Mouse (Mus musculus): ENCODE measurements around the gene Lonrf3. TPM values are rescaled to one million over a fixed set of nuclear protein-coding genes. Genes with fewer than 3 reads are reported as not detected.

Lonrf3 gene
- polyA plus RNA-seq (2015; fragmentation: Nextera tagmentation; extraction: Ambion mirVana): 0.71 and 0.72 TPM in 2 replicates

DNA sequence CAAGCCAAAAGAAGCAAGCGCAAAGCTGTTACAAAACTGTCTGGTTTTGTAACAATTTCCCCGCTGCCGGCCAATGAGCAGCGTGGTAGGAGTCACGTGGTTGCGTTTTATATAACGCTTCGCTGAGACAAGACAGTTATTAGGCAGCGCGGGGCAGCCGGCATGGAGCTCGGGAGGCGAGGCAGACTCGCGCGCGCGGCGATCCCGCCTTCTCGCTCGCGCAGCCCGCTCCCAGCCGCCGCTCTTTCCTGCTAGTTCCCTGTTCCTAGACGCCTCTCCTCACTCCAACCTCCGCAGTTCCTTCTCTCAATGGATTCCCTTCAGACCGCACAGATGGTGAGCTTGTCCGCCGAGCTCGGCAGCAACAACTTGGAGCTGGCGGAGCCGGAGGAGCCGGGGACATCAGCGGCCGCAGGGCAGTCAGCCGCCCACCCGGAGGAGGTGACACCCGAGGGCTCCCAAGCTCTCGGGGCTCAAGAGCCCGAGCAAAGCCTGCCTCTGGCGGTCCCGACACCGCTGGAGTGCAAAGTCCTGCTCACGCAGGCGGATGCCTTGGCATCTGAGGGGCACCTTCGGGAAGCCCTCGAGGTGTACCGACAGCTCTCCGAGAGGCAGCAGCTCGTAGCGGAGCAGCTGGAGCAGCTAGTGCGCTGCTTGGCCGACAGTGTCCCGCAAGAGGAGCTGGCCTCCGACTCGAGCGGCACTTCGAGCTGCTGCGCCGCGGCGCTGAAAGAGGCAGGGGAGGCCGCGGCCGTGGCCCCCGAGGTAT is at the start of gene Lonrf3:
Lonrf3 (plus strand) TSS at position 83 of the 769 bp plus-strand sequence.
- Histone ChIP-seq H3K36me3 (no peaks in the 10 kb centered on the region), H3K9ac (0 out of 2 replicates have a peak within 1 kb of the TSS, but pooled peaks have one; percentile 12), H3K4me2 (replicated peaks) (peak within 1 kb of the TSS; percentile 79), H3K27me3 (peaks cover 14% of the 10 kb centered on the region), H3K9me3 (replicated peaks) (no peaks in the 10 kb centered on the region), H3K4me1 (no peaks in the 10 kb centered on the region), H3K4me3 (replicated peaks) (peak within 1 kb of the TSS; percentile 47), H3K27ac (replicated peaks) (no peak within 1 kb of the TSS)
- peak; percentile 72 for ATAC-seq (ENCODE audit: insufficient number of reproducible peaks, low FRiP score, low TSS enrichment, low read depth)
- 25% methylated on average over 68 of the region's 68 CpGs for WGBS

DNA sequence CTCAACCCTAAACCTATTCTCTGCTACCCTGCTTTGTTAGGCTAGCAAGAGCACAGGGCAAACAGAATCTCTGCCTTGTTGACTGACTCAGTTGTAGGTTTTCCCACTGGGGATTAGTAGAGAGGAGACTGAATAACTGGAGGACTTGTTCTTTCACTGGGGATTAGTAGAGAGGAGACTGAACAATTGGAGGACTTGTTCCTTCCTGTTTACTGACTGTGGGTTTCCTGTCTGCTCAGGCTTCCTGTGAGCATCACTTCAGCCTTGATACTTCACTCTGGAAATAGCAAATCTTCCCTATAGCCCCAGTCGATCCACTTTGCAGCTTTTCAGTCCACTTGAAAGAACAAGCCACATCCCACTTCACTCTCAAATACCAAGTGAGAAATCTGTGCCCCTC is 49.4 kb upstream of the Lonrf3 start:
- H3K27ac ChIP-seq (replicated peaks): no peak overlapping the region
- H3K4me3 ChIP-seq (replicated peaks): no peak overlapping the region
- H3K4me1 ChIP-seq: no peaks in the 10 kb centered on the region
- no peaks in the 10 kb centered on the region for H3K36me3 ChIP-seq
- H3K27me3 ChIP-seq: no peaks in the 10 kb centered on the region
- H3K9ac ChIP-seq: no peak overlapping the region
- ATAC-seq (ENCODE audit: insufficient number of reproducible peaks, low FRiP score, low TSS enrichment, low read depth): no peak
- WGBS: 50% methylated on average over 1 of the region's 1 CpGs
- H3K4me2 ChIP-seq (replicated peaks): no peak overlapping the region
- H3K9me3 ChIP-seq (replicated peaks): no peaks in the 10 kb centered on the region

- Histone ChIP-seq H3K27me3 (no peaks in the 10 kb centered on the region), H3K36me3 (no peaks in the 10 kb centered on the region), H3K9ac (no peak overlapping the region), H3K4me1 (no peaks in the 10 kb centered on the region), H3K9me3 (replicated peaks) (no peaks in the 10 kb centered on the region), H3K4me2 (replicated peaks) (no peak overlapping the region), H3K27ac (replicated peaks) (no peak overlapping the region), H3K4me3 (replicated peaks) (no peak overlapping the region)
- WGBS: 67% methylated on average over 3 of the region's 3 CpGs
- ATAC-seq (ENCODE audit: insufficient number of reproducible peaks, low FRiP score, low TSS enrichment, low read depth): no peak
Measured at GRCm38 (mm10) chrX:36311420-36311819, 16.7 kb upstream of the Lonrf3 start.

- no peak for ATAC-seq (ENCODE audit: insufficient number of reproducible peaks, low FRiP score, low TSS enrichment, low read depth)
- WGBS: 18% methylated on average over 20 of the region's 20 CpGs
- Histone ChIP-seq H3K9me3 (replicated peaks) (no peaks in the 10 kb centered on the region), H3K4me2 (replicated peaks) (peak overlapping the region; percentile 79), H3K9ac (no peak overlapping the region), H3K36me3 (no peaks in the 10 kb centered on the region), H3K27ac (replicated peaks) (no peak overlapping the region), H3K27me3 (peaks cover 14% of the 10 kb centered on the region), H3K4me1 (no peaks in the 10 kb centered on the region), H3K4me3 (replicated peaks) (peak overlapping the region; percentile 47)
Measured at GRCm38 (mm10) chrX:36327491-36328255, 480 bp upstream of the Lonrf3 start.

- H3K9ac ChIP-seq: no peak overlapping the region
- H3K4me1 ChIP-seq: no peaks in the 10 kb centered on the region
- no peaks in the 10 kb centered on the region for H3K9me3 ChIP-seq (replicated peaks)
- peaks cover 14% of the 10 kb centered on the region for H3K27me3 ChIP-seq
- H3K36me3 ChIP-seq: no peaks in the 10 kb centered on the region
- H3K4me3 ChIP-seq (replicated peaks): peak overlapping the region; percentile 47
- H3K27ac ChIP-seq (replicated peaks): no peak overlapping the region
- WGBS: 10% methylated on average over 22 of the region's 66 CpGs
- no peak for ATAC-seq (ENCODE audit: insufficient number of reproducible peaks, low FRiP score, low TSS enrichment, low read depth)
- H3K4me2 ChIP-seq (replicated peaks): peak overlapping the region; percentile 79
Measured at GRCm38 (mm10) chrX:36329040-36329649, 992 bp downstream of the Lonrf3 start.

- no peaks in the 10 kb centered on the region for H3K9me3 ChIP-seq (replicated peaks)
- WGBS: 16% methylated on average over 24 of the region's 44 CpGs
- no peak overlapping the region for H3K27ac ChIP-seq (replicated peaks)
- H3K4me3 ChIP-seq (replicated peaks): peak overlapping the region; percentile 47
- H3K36me3 ChIP-seq: no peaks in the 10 kb centered on the region
- no peaks in the 10 kb centered on the region for H3K4me1 ChIP-seq
- ATAC-seq (ENCODE audit: insufficient number of reproducible peaks, low FRiP score, low TSS enrichment, low read depth): 0 out of 2 replicates have a peak, but pooled peaks have one; percentile 29
- no peak overlapping the region for H3K9ac ChIP-seq
- peaks cover 14% of the 10 kb centered on the region for H3K27me3 ChIP-seq
- peak overlapping the region; percentile 79 for H3K4me2 ChIP-seq (replicated peaks)
Measured at GRCm38 (mm10) chrX:36329849-36330411, 1.8 kb downstream of the Lonrf3 start.

DNA sequence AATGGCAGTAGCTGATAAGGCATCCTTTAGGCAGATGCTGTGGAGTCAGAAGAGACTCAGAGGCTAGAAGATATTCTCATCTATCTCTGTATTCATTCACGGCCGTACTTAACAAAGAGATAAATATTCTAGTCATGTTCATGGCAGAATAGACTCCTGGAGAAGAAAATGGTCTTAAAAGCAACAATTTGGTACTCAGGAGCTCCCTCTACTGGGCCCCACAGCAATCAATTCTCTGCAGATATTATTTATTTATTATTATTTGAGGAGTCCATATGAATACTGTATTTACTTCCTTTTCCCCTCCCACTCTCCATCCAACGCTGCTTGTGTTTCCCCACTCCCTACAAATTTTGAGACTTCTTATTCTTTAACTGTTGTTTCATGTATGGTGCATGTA is 24.3 kb downstream of the Lonrf3 start:
- Histone ChIP-seq H3K27me3 (no peaks in the 10 kb centered on the region), H3K4me3 (replicated peaks) (no peak overlapping the region), H3K9me3 (replicated peaks) (no peaks in the 10 kb centered on the region), H3K4me1 (no peaks in the 10 kb centered on the region), H3K36me3 (no peaks in the 10 kb centered on the region), H3K27ac (replicated peaks) (no peak overlapping the region), H3K4me2 (replicated peaks) (no peak overlapping the region), H3K9ac (no peak overlapping the region)
- 53% methylated on average over 3 of the region's 3 CpGs for WGBS
- ATAC-seq (ENCODE audit: insufficient number of reproducible peaks, low FRiP score, low TSS enrichment, low read depth): no peak

DNA sequence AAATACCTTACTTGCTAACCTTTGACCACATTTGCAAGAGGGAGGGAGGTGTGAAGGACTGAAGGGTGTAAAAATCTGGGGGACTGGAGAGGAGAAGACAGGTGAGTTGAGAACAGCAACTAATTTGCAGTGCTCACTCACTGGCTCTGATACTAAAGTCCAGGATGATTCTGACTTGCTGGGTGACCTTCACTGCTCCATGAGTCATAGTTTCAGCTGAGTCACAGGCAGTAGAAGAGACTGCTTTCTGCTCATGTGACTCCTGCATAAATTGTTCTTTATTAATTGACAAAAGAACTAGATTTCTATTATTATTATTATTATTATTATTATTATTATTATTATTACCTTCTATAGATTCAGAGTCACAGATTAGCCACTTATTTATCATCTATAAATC is 57.2 kb downstream of the Lonrf3 start:
- no peak overlapping the region for H3K9ac ChIP-seq
- no peak for ATAC-seq (ENCODE audit: insufficient number of reproducible peaks, low FRiP score, low TSS enrichment, low read depth)
- H3K9me3 ChIP-seq (replicated peaks): no peaks in the 10 kb centered on the region
- no peaks in the 10 kb centered on the region for H3K27me3 ChIP-seq
- H3K4me2 ChIP-seq (replicated peaks): no peak overlapping the region
- H3K4me1 ChIP-seq: no peaks in the 10 kb centered on the region
- no peaks in the 10 kb centered on the region for H3K36me3 ChIP-seq
- no peak overlapping the region for H3K27ac ChIP-seq (replicated peaks)
- no peak overlapping the region for H3K4me3 ChIP-seq (replicated peaks)

DNA sequence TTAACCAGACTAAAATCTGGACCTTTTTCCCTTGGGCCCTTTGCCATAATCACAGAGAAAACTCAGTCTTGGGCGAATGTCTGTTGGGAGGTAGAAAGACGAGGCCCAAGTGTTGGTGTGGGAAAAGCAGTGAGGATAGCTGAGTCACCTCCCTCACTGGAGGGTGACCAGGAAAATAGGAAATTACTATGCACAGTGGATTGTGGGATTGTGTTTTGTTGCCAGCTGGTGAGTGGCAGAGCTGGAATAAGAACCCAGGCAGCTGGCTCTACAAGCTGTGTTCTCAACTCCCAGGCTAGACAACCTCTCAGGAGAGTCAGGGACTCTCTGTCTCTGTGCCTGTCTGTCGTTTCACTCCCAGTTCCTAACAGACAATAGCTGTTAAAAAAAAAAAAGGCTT is 61.8 kb downstream of the Lonrf3 start:
- Histone ChIP-seq H3K27ac (replicated peaks) (no peak overlapping the region), H3K4me1 (no peaks in the 10 kb centered on the region), H3K4me2 (replicated peaks) (no peak overlapping the region), H3K9ac (no peak overlapping the region), H3K4me3 (replicated peaks) (no peak overlapping the region), H3K9me3 (replicated peaks) (no peaks in the 10 kb centered on the region), H3K36me3 (no peaks in the 10 kb centered on the region), H3K27me3 (no peaks in the 10 kb centered on the region)
- no peak for ATAC-seq (ENCODE audit: insufficient number of reproducible peaks, low FRiP score, low TSS enrichment, low read depth)
- WGBS: 50% methylated on average over 3 of the region's 3 CpGs

DNA sequence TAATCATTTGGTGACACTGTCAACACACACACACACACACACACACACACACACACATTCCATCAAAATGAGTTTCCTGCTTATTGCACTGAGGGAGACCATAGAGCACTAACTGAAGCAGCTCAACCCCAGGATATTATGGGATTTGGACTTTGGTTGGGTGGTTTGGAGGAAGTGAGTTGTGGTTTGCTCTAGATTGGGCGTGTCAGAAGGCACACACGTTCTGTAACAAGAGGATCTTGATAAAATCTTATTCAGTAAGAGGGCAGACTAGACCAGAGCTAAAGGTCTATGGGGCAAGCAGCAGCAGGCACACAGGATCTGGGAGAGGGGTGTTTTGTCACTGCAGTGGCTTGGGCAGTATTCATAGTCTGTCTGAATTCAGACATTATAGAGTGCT is 62.4 kb downstream of the Lonrf3 start:
- Histone ChIP-seq H3K9ac (no peak overlapping the region), H3K36me3 (no peaks in the 10 kb centered on the region), H3K9me3 (replicated peaks) (no peaks in the 10 kb centered on the region), H3K27me3 (no peaks in the 10 kb centered on the region), H3K4me1 (no peaks in the 10 kb centered on the region), H3K4me3 (replicated peaks) (no peak overlapping the region), H3K4me2 (replicated peaks) (no peak overlapping the region), H3K27ac (replicated peaks) (no peak overlapping the region)
- 42% methylated on average over 2 of the region's 2 CpGs for WGBS
- no peak for ATAC-seq (ENCODE audit: insufficient number of reproducible peaks, low FRiP score, low TSS enrichment, low read depth)

- WGBS: 73% methylated on average over 6 of the region's 6 CpGs
- Histone ChIP-seq H3K4me2 (replicated peaks) (no peak overlapping the region), H3K9ac (no peak overlapping the region), H3K27me3 (no peaks in the 10 kb centered on the region), H3K4me1 (no peaks in the 10 kb centered on the region), H3K4me3 (replicated peaks) (no peak overlapping the region), H3K9me3 (replicated peaks) (no peaks in the 10 kb centered on the region), H3K36me3 (no peaks in the 10 kb centered on the region), H3K27ac (replicated peaks) (no peak overlapping the region)
- ATAC-seq (ENCODE audit: insufficient number of reproducible peaks, low FRiP score, low TSS enrichment, low read depth): no peak
Measured at GRCm38 (mm10) chrX:36392672-36393071, 64.5 kb downstream of the Lonrf3 start.

Data from embryonic facial prominence, embryonic 15.5 days (tissue).